ENCODE assay signal across 8 mouse cellular contexts in genomic region chr7:79391883-79392649, GRCm38 (mm10). TPM values are rescaled to one million over a fixed set of nuclear protein-coding genes. Genes with fewer than 3 reads are reported as not detected.
DNase-seq lines count a peak whose midpoint lies in the region; ATAC-seq and TF ChIP-seq lines count a peak whose summit lies in the region.

TSS of gene Fanci (plus strand) at chr7:79391929.

- peak within 1 kb of the TSS; percentile 88 for H3K4me2 ChIP-seq in hindbrain, embryonic 13.5 days

- POLR2A ChIA-PET in Patski (lab: Charles Lee) = interaction anchor here (0.6 kb wide), 1 partner anchor 10 kb away, joined by 3 read pairs; no protein-coding TSS in a partner anchor

- TF ChIP-seq CTCF in Patski (IDR thresholded peaks at IDR 0.05) = no peak

- H3K36me3 ChIP-seq in hindbrain, embryonic 13.5 days = no peaks in the 10 kb centered on the region

- peak; percentile 63 for DNase-seq in Patski (ENCODE audit: low read depth, low spot score)
- peak; percentile 97 to 99 for DNase-seq in cerebellum, postnatal 14 days
- DNase-seq in frontal cortex, postnatal 14 days (ENCODE audit: low spot score in 2 of 2) = peak; percentile 86 to 95
- peak; percentile 96 to 99 for DNase-seq in layer of hippocampus, postnatal 25 days (ENCODE audit: extremely low spot score in 1 of 2, low spot score in 1 of 2)
- DNase-seq in lung, postnatal 25 days (ENCODE audit: low spot score) = peak; percentile 94
- peak; percentile 97 for DNase-seq in retina, embryonic 14.5 days (ENCODE audit: low spot score)
- DNase-seq in thymus, postnatal 4 days = peak; percentile 99

- under 1% methylated on average over 44 of the region's 44 CpGs for WGBS in hindbrain, embryonic 13.5 days

- CTCF ChIA-PET in Patski (lab: Charles Lee) = interaction anchor here (0.7 to 0.8 kb wide), 2 partner anchors 9 to 146 kb away, joined by 3 read pairs; no protein-coding TSS in a partner anchor

- peak; percentile 70 for ATAC-seq in Patski
- peak; percentile 88 for ATAC-seq in hindbrain, embryonic 13.5 days (ENCODE audit: low FRiP score)

- peak within 1 kb of the TSS; percentile 49 for H3K4me3 ChIP-seq in hindbrain, embryonic 13.5 days

- peaks cover 16% of the 10 kb centered on the region for H3K4me1 ChIP-seq in hindbrain, embryonic 13.5 days (replicated peaks)

- H3K9ac ChIP-seq in hindbrain, embryonic 13.5 days = peak within 1 kb of the TSS; percentile 65

- H3K27me3 ChIP-seq in Patski = no peaks in the 10 kb centered on the region
- H3K27me3 ChIP-seq in hindbrain, embryonic 13.5 days = no peaks in the 10 kb centered on the region

- no peaks in the 10 kb centered on the region for H3K9me3 ChIP-seq in hindbrain, embryonic 13.5 days

- in situ Hi-C loops in Patski (cut with MboI; ENCODE audit: low pct_unique_long_range_greater_than_20kb) = no loop called here

- H3K27ac ChIP-seq in hindbrain, embryonic 13.5 days = peak within 1 kb of the TSS; percentile 77

RNA-seq across cellular contexts. Expression of gene Fanci, which starts in this region (rescaled TPM):
- polyA plus RNA-seq in Patski (2021) = 12.2 TPM
- polyA plus RNA-seq in hindbrain, embryonic 13.5 days (2015; fragmentation: Nextera tagmentation; extraction: Ambion mirVana) = 3.2 and 3.7 TPM in 2 replicates
- under 1 TPM; 0.26 to 0.37 TPM for total RNA-seq in layer of hippocampus, postnatal 25 days (2021)

Comparison
In these comparisons a context has a peak if more than half of its experiments do, and no peak if none do; other contexts are left out.
1. Peak in every context shown above with its lines: DNase-seq, ATAC-seq, H3K4me3 ChIP-seq and H3K27ac ChIP-seq.
2. Peak in DNase-seq in layer of hippocampus, postnatal 25 days; RNA of the gene not detected or under 1 TPM.